Mouse (Mus musculus) megakaryocyte progenitor cell, adult 5-6 weeks (primary cell): ENCODE results near the gene Pdk3. TPM values are rescaled to one million over a fixed set of nuclear protein-coding genes. Genes with fewer than 3 reads are reported as not detected.

ENCODE experiments used
- total RNA-seq, 2 experiments: library from RNA; stranded (forward) in 1 of 2; stranded (reverse) in 1 of 2; fragments of 157-497, 149-512 nt in 1 of 2; fragments of 200-1000 nt in 1 of 2; gene quantifications; 2 replicates each; pipeline versions ENCODE4 v1.2.3 to v1.2.4; 2015 to 2017

Gene Pdk3
- total RNA-seq, 2 experiments from 2014 or later: 47.6 to 95.2 TPM

Other genes with a start within 250 kb of the Pdk3 start
- gene Pola1, start 200.0 kb downstream of the Pdk3 start, total RNA-seq (2015): 68.0 and 68.9 TPM in 2 replicates
- 114 and 142 TPM in 2 replicates for gene Pola1, start 200.0 kb downstream of the Pdk3 start, total RNA-seq (2017)
- gene Pcyt1b, start 177.3 kb downstream of the Pdk3 start, total RNA-seq (2015): 1.5 and 1.7 TPM in 2 replicates
- 1.5 and 2.9 TPM in 2 replicates for gene Pcyt1b, start 177.3 kb downstream of the Pdk3 start, total RNA-seq (2017)
- not detected in 2 replicates for gene AU015836, start 136.5 kb upstream of the Pdk3 start, total RNA-seq (2015)
- not detected in 2 replicates for gene AU015836, start 136.5 kb upstream of the Pdk3 start, total RNA-seq (2017)